Mouse (Mus musculus) MEL (cell line): Measurements from ENCODE around the gene Tnks1bp1. TPM values are rescaled to one million over a fixed set of nuclear protein-coding genes. Genes with fewer than 3 reads are reported as not detected.

Experiments used
- DNase-seq: peaks from one replicate; pipeline ENCODE4 v3.0.0; 2011; ENCODE audit warnings: low read depth, low spot score
- H3K27ac ChIP-seq: 2 replicates; pipeline ENCODE4 v1.5.1; 2012; ENCODE audit warnings: low read depth, mild to moderate bottlenecking, control low read depth, low read length, moderate library complexity; ENCODE audit not compliant: control insufficient read depth
- H3K27me3 ChIP-seq, 2 experiments: fragments of 150-350 bp in 1 of 2; sonication (generic) in 1 of 2; 2 replicates each; pipeline ENCODE4 v1.6.1; 2012; ENCODE audit warnings: low read length in 2 of 2, mild to moderate bottlenecking in 2 of 2, improper control_type of control experiment in 1 of 2, moderate library complexity in 1 of 2; ENCODE audit not compliant: insufficient read depth in 2 of 2, control insufficient read depth in 1 of 2
- H3K36me3 ChIP-seq, 2 experiments: 2 replicates each; pipeline ENCODE4 v1.6.1; 2012 to 2014; ENCODE audit warnings: low read length in 2 of 2, improper control_type of control experiment in 1 of 2, inconsistent platforms in 1 of 2, mild to moderate bottlenecking in 1 of 2; ENCODE audit not compliant: insufficient read depth in 2 of 2, control insufficient read depth in 1 of 2
- H3K4me1 ChIP-seq, 2 experiments: fragments of 150-350 bp in 1 of 2; sonication (generic) in 1 of 2; 2 replicates each; pipeline ENCODE4 v1.6.1; 2012; ENCODE audit warnings: low read length in 2 of 2, improper control_type of control experiment in 1 of 2, mild to moderate bottlenecking in 1 of 2; ENCODE audit not compliant: insufficient read depth in 2 of 2, control insufficient read depth in 1 of 2
- H3K4me3 ChIP-seq, 2 experiments: fragments of 150-350 bp in 1 of 2; sonication (generic) in 1 of 2; 2 replicates each; pipeline ENCODE4 v1.5.1; 2012; ENCODE audit warnings: low read depth in 2 of 2, low read length in 2 of 2, mild to moderate bottlenecking in 2 of 2, moderate library complexity in 2 of 2, control low read depth in 1 of 2, improper control_type of control experiment in 1 of 2; ENCODE audit not compliant: control insufficient read depth in 1 of 2, insufficient read depth in 1 of 2
- H3K79me2 ChIP-seq: 2 replicates; pipeline ENCODE4 v1.6.1; 2012; ENCODE audit warnings: mild to moderate bottlenecking, low read length, moderate library complexity; ENCODE audit not compliant: control insufficient read depth, poor library complexity, insufficient read depth
- H3K9ac ChIP-seq: 2 replicates; pipeline ENCODE4 v1.6.1; 2012; ENCODE audit warnings: low read depth, mild to moderate bottlenecking, control low read depth, low read length, moderate library complexity; ENCODE audit not compliant: control insufficient read depth, poor library complexity, severe bottlenecking
- H3K9me3 ChIP-seq: fragments of 150-350 bp; sonication (generic); replicated peaks from 2 replicates; pipeline ENCODE4 v1.6.1; 2012; ENCODE audit warnings: mild to moderate bottlenecking, low read length, improper control_type of control experiment, moderate library complexity; ENCODE audit not compliant: insufficient read depth
- CHD1 ChIP-seq: IDR thresholded peaks from 2 replicates; pipeline ENCODE4 v1.6.1; 2012; ENCODE audit warnings: low read depth, mild to moderate bottlenecking, inconsistent platforms, low read length, improper control_type of control experiment
- CHD2 ChIP-seq: IDR thresholded peaks from 2 replicates; pipeline ENCODE4 v1.6.1; 2011; ENCODE audit warnings: low read length, improper control_type of control experiment
- CTCF ChIP-seq, 3 experiments: IDR thresholded peaks in 2 of 3; conservative IDR thresholded peaks in 1 of 3; 2 replicates each; pipeline ENCODE4 v1.5.1; 2011 to 2012; ENCODE audit warnings: low read length in 3 of 3, low read depth in 2 of 3, mild to moderate bottlenecking in 2 of 3, improper control_type of control experiment in 1 of 3, inconsistent platforms in 1 of 3, mixed read lengths in 1 of 3, moderate library complexity in 1 of 3; ENCODE audit not compliant: control insufficient read depth in 1 of 3, insufficient read depth in 1 of 3, poor library complexity in 1 of 3, severe bottlenecking in 1 of 3
- E2F4 ChIP-seq: IDR thresholded peaks from 2 replicates; pipeline ENCODE4 v1.6.1; 2011; ENCODE audit warnings: low read depth, low read length, improper control_type of control experiment, borderline replicate concordance
- ELF1 ChIP-seq: IDR thresholded peaks from 2 replicates; pipeline ENCODE4 v1.6.1; 2014; ENCODE audit warnings: low read depth, mild to moderate bottlenecking, inconsistent platforms, low read length, improper control_type of control experiment, moderate library complexity
- ETS1 ChIP-seq: IDR thresholded peaks from 2 replicates; pipeline ENCODE4 v1.6.1; 2012; ENCODE audit warnings: low read depth, mild to moderate bottlenecking, inconsistent platforms, low read length, improper control_type of control experiment, moderate library complexity
- HCFC1 ChIP-seq: IDR thresholded peaks from 2 replicates; pipeline ENCODE4 v1.6.1; 2012; ENCODE audit warnings: low read depth, mild to moderate bottlenecking, inconsistent platforms, low read length, improper control_type of control experiment, moderate library complexity
- KAT2A ChIP-seq: conservative IDR thresholded peaks from 2 replicates; pipeline ENCODE4 v1.6.1; 2012; ENCODE audit warnings: low read depth, low read length, improper control_type of control experiment, inconsistent platforms
- MEF2A ChIP-seq: IDR thresholded peaks from 2 replicates; pipeline ENCODE4 v1.6.1; 2014; ENCODE audit warnings: low read depth, mild to moderate bottlenecking, inconsistent platforms, low read length, improper control_type of control experiment; ENCODE audit not compliant: poor library complexity, insufficient replicate concordance, severe bottlenecking; ENCODE audit errors: extremely low read depth
- MXI1 ChIP-seq: IDR thresholded peaks from 2 replicates; pipeline ENCODE4 v1.6.1; 2011; ENCODE audit warnings: mild to moderate bottlenecking, low read depth, low read length, improper control_type of control experiment
- MYB ChIP-seq: IDR thresholded peaks from 2 replicates; pipeline ENCODE4 v1.6.1; 2011; ENCODE audit warnings: mild to moderate bottlenecking, low read depth, low read length, improper control_type of control experiment
- NRF1 ChIP-seq: IDR thresholded peaks from 2 replicates; pipeline ENCODE4 v1.6.1; 2014; ENCODE audit warnings: low read depth, mild to moderate bottlenecking, inconsistent platforms, low read length, improper control_type of control experiment, moderate library complexity; ENCODE audit not compliant: poor library complexity, insufficient read depth, severe bottlenecking
- POLR2A ChIP-seq, 2 experiments: IDR thresholded peaks; 2 replicates each; pipeline ENCODE4 v1.6.1; 2011 to 2012; ENCODE audit warnings: low read length in 2 of 2, mild to moderate bottlenecking in 2 of 2, control low read depth in 1 of 2, improper control_type of control experiment in 1 of 2, low read depth in 1 of 2, moderate library complexity in 1 of 2; ENCODE audit not compliant: control insufficient read depth in 1 of 2, insufficient read depth in 1 of 2, poor library complexity in 1 of 2
- POLR2AphosphoS5 ChIP-seq: IDR thresholded peaks from 2 replicates; pipeline ENCODE4 v1.6.1; 2012; ENCODE audit warnings: low read depth, borderline replicate concordance, mild to moderate bottlenecking, inconsistent platforms, low read length, moderate library complexity, mixed read lengths
- RAD21 ChIP-seq: IDR thresholded peaks from 2 replicates; pipeline ENCODE4 v1.6.1; 2011; ENCODE audit warnings: mild to moderate bottlenecking, low read depth, low read length, improper control_type of control experiment
- RCOR1 ChIP-seq: IDR thresholded peaks from 2 replicates; pipeline ENCODE4 v1.6.1; 2012; ENCODE audit warnings: low read depth, mild to moderate bottlenecking, inconsistent platforms, low read length, improper control_type of control experiment
- TAL1 ChIP-seq: IDR thresholded peaks from 2 replicates; pipeline ENCODE4 v1.6.1; 2012; ENCODE audit warnings: mild to moderate bottlenecking, inconsistent platforms, low read length, moderate library complexity, mixed read lengths
- ZC3H11A ChIP-seq: IDR thresholded peaks from 2 replicates; pipeline ENCODE4 v1.6.1; 2012; ENCODE audit warnings: low read depth, mild to moderate bottlenecking, inconsistent platforms, low read length, improper control_type of control experiment
- ZKSCAN1 ChIP-seq: IDR thresholded peaks from 2 replicates; pipeline ENCODE4 v1.6.1; 2012; ENCODE audit warnings: low read depth, mild to moderate bottlenecking, inconsistent platforms, low read length, improper control_type of control experiment, moderate library complexity
- ZNF384 ChIP-seq: IDR thresholded peaks from 2 replicates; pipeline ENCODE4 v1.6.1; 2012; ENCODE audit warnings: low read depth, mild to moderate bottlenecking, inconsistent platforms, low read length, improper control_type of control experiment
- polyA plus RNA-seq, 2 experiments: library from polyadenylated mRNA; stranded (reverse) in 1 of 2; unstranded in 1 of 2; fragments of >175 nt in 1 of 2; fragments of >200 nt in 1 of 2; gene quantifications; 2 replicates each; pipeline versions ENCODE4 v1.2.1 to v1.2.4; 2012; ENCODE audit warnings: low replicate concordance in 2 of 2, low read depth in 1 of 2; ENCODE audit not compliant: insufficient read length in 2 of 2, insufficient read depth in 1 of 2, missing spikeins in 1 of 2
- total RNA-seq: library from RNA; depleted of rRNA; stranded (reverse); fragments of 300-350 nt; gene quantifications from 2 replicates; pipeline ENCODE4 v1.2.3, GENCODE M21; 2012

Tnks1bp1 gene
- total and polyA plus RNA-seq, 3 experiments = 5.5 to 9.9 TPM; not detected in 1

DNA sequence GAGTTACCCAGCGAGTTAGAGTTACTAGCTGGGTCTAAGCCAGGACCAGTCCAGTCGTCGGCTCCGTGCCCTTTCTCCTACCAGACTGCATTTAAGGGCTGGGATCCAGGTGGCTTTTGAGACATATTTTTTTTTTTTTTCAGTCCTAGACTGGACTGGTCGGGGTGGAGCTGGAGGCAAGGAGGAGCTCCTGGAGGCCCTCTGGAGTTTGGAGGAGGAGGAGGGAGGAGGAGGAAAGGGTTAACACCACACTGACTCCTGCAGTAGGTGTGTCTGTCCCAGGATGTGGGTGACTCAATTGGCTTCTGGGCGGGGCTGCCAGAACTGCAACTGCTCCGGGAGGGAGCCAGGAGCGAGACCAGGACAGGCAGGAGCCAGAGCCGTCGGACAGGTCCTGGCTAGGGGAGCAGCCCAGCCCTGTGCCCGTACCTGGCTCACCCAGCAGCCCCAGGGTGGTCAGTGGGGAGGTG lies 12.8 kb downstream of the Tnks1bp1 start:
- 0 out of 2 replicates have a peak, but pooled peaks have one; percentile 27 for TF ChIP-seq ETS1
- 0 out of 2 replicates have a peak, but pooled peaks have one; percentile 22 for TF ChIP-seq HCFC1
- TF ChIP-seq POLR2A (IDR thresholded peaks at IDR 0.05; ENCODE audit: control insufficient read depth in 1 of 2, insufficient read depth in 1 of 2, low read depth in 1 of 2, low read length in 2 of 2, poor library complexity in 1 of 2) = peak in 1 of 2 experiments; percentile 48; a peak in 1 of 4 replicates
- no peak for TF ChIP-seq MEF2A
- Histone ChIP-seq H3K4me1 (peaks cover 0 to 7% of the 10 kb centered on the region in 2 experiments; a peak in 3 of 4 replicates), H3K9ac (peak overlapping the region; percentile 67), H3K27me3 (no peaks in the 10 kb centered on the region), H3K79me2 (no peaks in the 10 kb centered on the region; the same call in 1 of the 2 replicates), H3K9me3 (no peaks in the 10 kb centered on the region), H3K36me3 (peaks cover 0 to 2% of the 10 kb centered on the region in 2 experiments; a peak in 2 of 4 replicates), H3K4me3 (peak overlapping the region; percentile 65 to 80), H3K27ac (peak overlapping the region; percentile 26; the same call in 1 of the 2 replicates)
- DNase-seq = peak; percentile 83

DNA sequence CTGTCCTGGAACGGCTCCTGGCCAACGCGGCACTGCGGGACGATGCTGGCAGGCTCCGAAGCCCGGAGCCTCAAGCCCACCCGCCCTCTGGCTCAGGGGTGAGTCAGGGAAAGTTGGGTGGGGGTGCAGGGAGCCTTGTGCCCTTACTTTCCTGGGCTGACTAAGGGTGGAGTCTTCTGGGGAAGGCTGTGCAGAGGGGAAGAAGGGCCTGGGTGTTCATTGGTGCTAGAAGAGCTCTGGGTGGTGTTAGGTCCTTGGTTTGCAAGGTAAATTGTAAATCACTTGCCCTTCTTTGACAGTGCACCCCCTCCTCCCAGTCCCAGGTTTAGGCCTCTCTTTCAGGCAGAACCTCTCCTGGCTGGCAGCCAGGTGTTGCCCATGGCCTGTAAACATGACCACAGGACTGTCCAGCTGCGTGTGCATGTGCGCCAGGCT lies 13.3 kb downstream of the Tnks1bp1 start:
- H3K4me1 ChIP-seq = peaks cover 0 to 7% of the 10 kb centered on the region in 2 experiments; a peak in 3 of 4 replicates
- no peaks in the 10 kb centered on the region; the same call in 1 of the 2 replicates for H3K79me2 ChIP-seq
- H3K36me3 ChIP-seq = peaks cover 0 to 2% of the 10 kb centered on the region in 2 experiments; a peak in 2 of 4 replicates
- peak; percentile 47 for DNase-seq
- peak overlapping the region; percentile 65 to 80 for H3K4me3 ChIP-seq
- H3K27ac ChIP-seq = no peak overlapping the region
- H3K9me3 ChIP-seq = no peaks in the 10 kb centered on the region
- TF ChIP-seq CHD1 (no peak), CHD2 (no peak), MEF2A (no peak)
- TF ChIP-seq, all 39 proteins: peak for 0
- peak overlapping the region; percentile 67 for H3K9ac ChIP-seq
- no peaks in the 10 kb centered on the region for H3K27me3 ChIP-seq

GRCm38 (mm10) chr2:85065141-85065875 lies 17.5 kb downstream of the Tnks1bp1 start:
- Histone ChIP-seq H3K9ac (no peak overlapping the region), H3K27ac (no peak overlapping the region), H3K79me2 (no peaks in the 10 kb centered on the region; the same call in 1 of the 2 replicates), H3K27me3 (no peaks in the 10 kb centered on the region), H3K4me1 (peaks cover 0 to 4% of the 10 kb centered on the region in 2 experiments; a peak in 3 of 4 replicates), H3K36me3 (peaks cover 0 to 2% of the 10 kb centered on the region in 2 experiments; a peak in 2 of 4 replicates), H3K4me3 (no peak overlapping the region), H3K9me3 (no peaks in the 10 kb centered on the region)
- DNase-seq = no peak
- no peak for TF ChIP-seq MYB
- TF ChIP-seq MXI1 = no peak
- TF ChIP-seq CTCF (IDR thresholded peaks at IDR 0.05 in 2 of 3, conservative IDR thresholded peaks at IDR 0.05 in 1 of 3; ENCODE audit: control insufficient read depth in 1 of 3, insufficient read depth in 1 of 3, low read depth in 2 of 3, low read length in 3 of 3, poor library complexity in 1 of 3, severe bottlenecking in 1 of 3) = no peak
- TF ChIP-seq ELF1 = no peak
- TF ChIP-seq NRF1 = no peak
- no peak for TF ChIP-seq ZKSCAN1
- TF ChIP-seq TAL1 = no peak
- TF ChIP-seq ZNF384 = no peak
- no peak for TF ChIP-seq E2F4
- no peak for TF ChIP-seq KAT2A
- TF ChIP-seq POLR2AphosphoS5 = no peak
- no peak for TF ChIP-seq ZC3H11A
- TF ChIP-seq RCOR1 = no peak
- no peak for TF ChIP-seq RAD21
